Mouse (Mus musculus) C2C12 (cell line): ENCODE data around the gene Zdhhc18.

ENCODE experiments used
- CEBPB ChIP-seq: IDR thresholded peaks from one replicate; pipeline ENCODE4 v1.6.1; 2011; ENCODE audit warnings: low read depth, mild to moderate bottlenecking, control low read depth, moderate library complexity
- CTCF ChIP-seq: IDR thresholded peaks from one replicate; pipeline ENCODE4 v1.5.1; 2011; ENCODE audit not compliant: control insufficient read depth, insufficient read depth, insufficient read length
- FOSL1 ChIP-seq: IDR thresholded peaks from one replicate; pipeline ENCODE4 v1.8.0; 2011; ENCODE audit warnings: mild to moderate bottlenecking, low read length; ENCODE audit not compliant: poor library complexity, insufficient read depth, severe bottlenecking
- MAX ChIP-seq: IDR thresholded peaks from one replicate; pipeline ENCODE4 v1.6.1; 2011; ENCODE audit warnings: mild to moderate bottlenecking, control low read depth
- MYOD1 ChIP-seq: IDR thresholded peaks from one replicate; pipeline ENCODE4 v1.6.1; 2011; ENCODE audit warnings: low read depth; ENCODE audit not compliant: control insufficient read depth, insufficient read length
- MYOG ChIP-seq: IDR thresholded peaks from one replicate; pipeline ENCODE4 v1.6.1; 2011; ENCODE audit not compliant: control insufficient read depth, insufficient read length; ENCODE audit errors: extremely low read depth
- USF1 ChIP-seq: IDR thresholded peaks from one replicate; pipeline ENCODE4 v1.6.1; 2011; ENCODE audit warnings: low read depth, mild to moderate bottlenecking, control low read depth, moderate library complexity

GRCm38 (mm10) chr4:133676189-133676588, 26.2 kb upstream of the Zdhhc18 start:
- TF ChIP-seq MYOG (no peak), CTCF (no peak), MAX (no peak), CEBPB (no peak), USF1 (no peak), MYOD1 (no peak), FOSL1 (no peak)
